Mouse (Mus musculus) thymus, adult 2 months (tissue): ENCODE results near the gene Ush2a. TPM values are rescaled to one million over a fixed set of nuclear protein-coding genes. Genes with fewer than 3 reads are reported as not detected.

Source experiments
- DNase-seq: peaks from one replicate; pipeline ENCODE4 v3.0.0; 2021
- H3K27ac ChIP-seq: fragments of 200-500 bp; 2 replicates; pipeline ENCODE4 v1.5.1; 2012; ENCODE audit warnings: low read length, control low read depth; ENCODE audit not compliant: control insufficient read depth, insufficient read depth
- H3K27me3 ChIP-seq: fragments of 200-500 bp; 2 replicates; pipeline ENCODE4 v1.6.1; 2012; ENCODE audit warnings: mild to moderate bottlenecking, low read length, moderate library complexity, mixed read lengths; ENCODE audit not compliant: control insufficient read depth, insufficient read depth
- H3K36me3 ChIP-seq: fragments of 200-500 bp; 2 replicates; pipeline ENCODE4 v1.6.1; 2012; ENCODE audit warnings: mild to moderate bottlenecking, low read length, moderate library complexity; ENCODE audit not compliant: control insufficient read depth, insufficient read depth
- H3K4me1 ChIP-seq: fragments of 200-500 bp; replicated peaks from 2 replicates; pipeline ENCODE4 v1.6.1; 2012; ENCODE audit warnings: low read length; ENCODE audit not compliant: control insufficient read depth, insufficient read depth
- H3K4me3 ChIP-seq: fragments of 200-500 bp; 2 replicates; pipeline ENCODE4 v1.5.1; 2012; ENCODE audit warnings: mild to moderate bottlenecking, low read length, control low read depth, moderate library complexity; ENCODE audit not compliant: control insufficient read depth, insufficient read depth
- CTCF ChIP-seq: fragments of 200-500 bp; IDR thresholded peaks from 2 replicates; pipeline ENCODE4 v1.5.1; 2012; ENCODE audit warnings: mild to moderate bottlenecking, control low read depth, low read length, moderate library complexity, borderline replicate concordance; ENCODE audit not compliant: control insufficient read depth, poor library complexity, insufficient read depth; ENCODE audit errors: extremely low read depth
- POLR2A ChIP-seq: fragments of 200-500 bp; IDR thresholded peaks from 2 replicates; pipeline ENCODE4 v1.6.1; 2012; ENCODE audit warnings: mild to moderate bottlenecking, low read length, control low read depth, moderate library complexity; ENCODE audit not compliant: control insufficient read depth, poor library complexity, insufficient read depth; ENCODE audit errors: extremely low read depth
- WGBS: fragments of 180-500 bp; shearing (Covaris S2); methylation state at CpG from one replicate; pipeline ENCODE4 v1.1.7; 2018; 5-methylcytosine and 5-hydroxymethylcytosine counted together
- polyA plus RNA-seq: library from polyadenylated mRNA; depleted of rRNA; stranded (reverse); fragments of >200 nt; gene quantifications from 2 replicates; pipeline ENCODE4 v1.2.3, GENCODE M21; 2012

Gene Ush2a
- polyA plus RNA-seq, 1 experiment, result 0.05 TPM

DNA sequence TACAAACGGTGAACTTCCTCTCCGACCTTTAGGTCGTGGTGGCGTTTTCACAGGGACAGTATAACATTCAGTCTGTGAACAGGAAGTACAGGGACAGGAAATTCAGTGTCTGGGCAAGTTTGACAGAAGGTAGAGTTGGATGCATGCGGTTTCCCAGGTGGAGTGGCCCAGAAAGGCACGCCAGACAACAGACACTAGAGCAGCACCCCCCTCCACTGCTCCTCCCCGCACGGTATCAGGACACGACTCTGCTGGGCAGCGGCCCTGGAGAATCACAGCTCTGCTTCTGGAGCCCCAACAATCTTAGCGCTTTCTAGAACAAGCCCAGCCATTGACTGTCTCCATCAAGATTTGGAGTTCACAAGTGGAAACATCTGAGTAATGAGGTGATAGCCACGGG, 406.7 kb downstream of the Ush2a start:
- H3K36me3 ChIP-seq, result no peaks in the 10 kb centered on the region
- no peak for DNase-seq
- WGBS, result 23% methylated on average over 12 of the region's 12 CpGs
- H3K4me3 ChIP-seq, result no peak overlapping the region
- H3K4me1 ChIP-seq, result no peaks in the 10 kb centered on the region
- H3K27ac ChIP-seq, result no peak overlapping the region
- no peaks in the 10 kb centered on the region for H3K27me3 ChIP-seq
- TF ChIP-seq CTCF, result no peak
- TF ChIP-seq POLR2A, result no peak

DNA sequence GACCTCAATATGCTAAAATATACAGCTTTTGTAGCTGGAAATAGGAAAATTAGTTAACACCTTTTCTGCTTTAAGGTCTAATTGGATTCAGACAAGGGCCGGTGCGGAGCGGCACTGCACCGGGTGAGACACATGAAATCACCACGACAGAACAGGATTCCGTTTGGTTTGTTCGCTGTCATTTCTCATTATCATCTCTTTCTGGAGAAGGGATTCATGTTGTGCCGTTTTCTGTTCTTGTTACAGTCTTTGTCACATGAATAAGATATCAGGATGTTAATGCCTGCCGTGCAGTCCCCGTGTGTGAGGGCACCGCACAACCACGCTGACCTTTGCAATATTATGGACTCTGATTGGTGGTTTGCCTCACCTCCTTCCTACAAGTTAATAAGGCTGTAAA, 411.0 kb downstream of the Ush2a start:
- TF ChIP-seq POLR2A, result no peak
- TF ChIP-seq CTCF, result no peak

DNA sequence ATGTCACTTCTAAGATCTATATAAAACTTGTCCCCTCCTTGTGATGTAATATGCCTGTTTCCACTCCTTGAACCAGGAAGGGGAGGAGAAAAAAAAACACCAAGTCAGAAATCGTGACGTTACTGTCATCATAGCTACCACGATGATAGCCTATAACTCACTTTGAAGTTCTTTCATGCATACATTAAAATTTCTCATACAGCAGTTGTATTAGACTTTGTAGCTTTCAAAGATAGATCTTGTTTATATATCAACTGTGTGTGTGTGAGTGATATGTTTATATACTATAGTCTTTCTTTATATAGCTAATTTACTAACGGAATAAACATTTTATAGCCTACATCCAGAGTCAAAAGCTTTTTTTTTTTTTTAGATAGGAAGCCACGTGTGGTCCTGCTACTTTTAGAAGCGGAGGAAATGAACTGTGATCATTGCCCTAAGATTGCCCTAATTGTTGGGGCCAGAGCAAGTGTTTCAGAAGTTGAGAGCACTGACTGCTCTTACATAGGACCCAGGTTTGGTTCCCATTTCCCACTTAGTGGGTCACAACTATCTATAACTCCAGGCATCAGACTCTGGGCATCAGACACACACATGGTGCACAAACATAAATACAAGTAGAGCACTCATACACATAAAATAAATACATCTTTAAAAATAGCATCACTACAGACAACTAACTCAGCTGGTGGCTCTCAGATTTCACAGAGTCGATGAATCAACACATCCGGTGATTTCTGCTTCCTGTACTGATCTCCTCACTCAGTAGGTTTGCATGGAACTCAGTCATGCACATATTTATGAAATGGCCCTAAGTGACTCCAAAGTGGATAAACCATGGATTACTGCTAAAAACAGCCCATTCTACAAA, 413.1 kb downstream of the Ush2a start:
- Histone ChIP-seq H3K4me3 (no peak overlapping the region), H3K4me1 (no peaks in the 10 kb centered on the region), H3K27me3 (no peaks in the 10 kb centered on the region), H3K36me3 (no peaks in the 10 kb centered on the region), H3K27ac (no peak overlapping the region)
- TF ChIP-seq CTCF (no peak), POLR2A (no peak)
- no peak for DNase-seq
- WGBS, result 75% methylated on average over 8 of the region's 8 CpGs

More for the DNA sequence above, 411.0 kb downstream of the Ush2a start:
- H3K36me3 ChIP-seq, result no peaks in the 10 kb centered on the region
- WGBS, result 95% methylated on average over 12 of the region's 12 CpGs
- H3K4me1 ChIP-seq, result no peaks in the 10 kb centered on the region
- no peak overlapping the region for H3K4me3 ChIP-seq
- H3K27me3 ChIP-seq, result no peaks in the 10 kb centered on the region
- no peak overlapping the region for H3K27ac ChIP-seq
- no peak for DNase-seq

DNA sequence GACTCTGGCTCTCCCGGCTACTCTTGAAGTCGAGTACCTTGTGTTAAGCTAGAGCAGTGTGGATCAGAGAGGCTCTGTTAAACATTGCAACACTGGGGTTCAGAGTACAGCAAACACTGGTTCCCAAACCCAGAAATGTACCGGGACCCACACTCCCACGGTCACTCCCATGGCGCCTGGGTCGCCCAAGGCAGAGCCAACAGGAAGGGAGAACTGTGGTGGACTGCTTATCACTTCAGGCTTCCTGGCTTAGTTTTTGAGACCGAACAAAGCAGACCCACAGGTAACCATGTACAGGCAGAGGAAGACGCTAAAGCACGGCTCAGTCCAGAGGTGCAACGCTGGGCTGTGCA, 413.7 kb downstream of the Ush2a start:
- WGBS, result 81% methylated on average over 10 of the region's 10 CpGs
- no peak for TF ChIP-seq POLR2A
- no peak for TF ChIP-seq CTCF
- no peak for DNase-seq
- Histone ChIP-seq H3K27me3 (no peaks in the 10 kb centered on the region), H3K4me3 (no peak overlapping the region), H3K36me3 (no peaks in the 10 kb centered on the region), H3K4me1 (no peaks in the 10 kb centered on the region), H3K27ac (no peak overlapping the region)

DNA sequence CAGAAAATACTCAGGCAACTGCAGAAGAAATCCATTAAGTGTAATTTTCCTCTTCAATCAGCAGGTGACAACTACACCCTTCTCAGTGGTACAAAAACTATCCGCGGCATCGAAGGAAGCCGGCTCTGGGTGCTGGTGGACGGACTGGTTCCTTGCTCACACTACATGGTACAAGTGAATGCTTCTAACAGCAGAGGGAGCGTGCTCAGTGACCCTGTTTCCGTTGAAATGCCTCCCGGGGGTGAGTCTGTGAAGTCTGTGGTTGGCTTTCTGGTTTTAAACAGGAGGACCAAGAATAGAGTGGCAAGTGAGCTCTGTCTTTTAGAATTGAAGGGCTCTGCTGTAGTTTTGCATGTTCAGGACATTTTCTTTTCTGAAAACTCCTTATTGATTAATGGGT, 416.4 kb downstream of the Ush2a start:
- H3K27me3 ChIP-seq, result no peaks in the 10 kb centered on the region
- H3K4me1 ChIP-seq, result no peaks in the 10 kb centered on the region
- no peak overlapping the region for H3K4me3 ChIP-seq
- H3K27ac ChIP-seq, result no peak overlapping the region
- TF ChIP-seq POLR2A (no peak), CTCF (no peak)
- no peak for DNase-seq
- H3K36me3 ChIP-seq, result no peaks in the 10 kb centered on the region
- WGBS, result 23% methylated on average over 8 of the region's 8 CpGs

DNA sequence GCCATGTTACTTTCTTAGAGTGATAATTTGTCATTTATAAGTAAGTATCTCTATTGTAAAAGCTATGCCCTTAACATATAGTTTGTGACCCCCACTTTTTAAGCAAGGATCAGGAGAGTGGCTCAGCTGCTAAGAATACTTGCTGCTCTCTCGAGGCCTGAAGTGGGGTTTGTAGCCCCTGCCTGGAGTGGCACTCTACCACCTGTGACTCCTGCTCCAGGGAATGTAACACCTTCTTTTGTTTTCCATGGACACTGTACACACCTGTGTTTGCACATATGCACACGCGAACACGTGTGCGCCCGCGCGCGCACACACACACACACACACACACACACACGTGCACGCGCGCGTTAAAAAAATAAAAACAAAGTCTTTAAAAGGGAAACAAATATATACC, 424.5 kb downstream of the Ush2a start:
- Histone ChIP-seq H3K4me1 (no peaks in the 10 kb centered on the region), H3K36me3 (no peaks in the 10 kb centered on the region), H3K27me3 (no peaks in the 10 kb centered on the region), H3K4me3 (no peak overlapping the region), H3K27ac (no peak overlapping the region)
- WGBS, result 97% methylated on average over 14 of the region's 14 CpGs
- no peak for DNase-seq
- TF ChIP-seq POLR2A (no peak), CTCF (no peak)

DNA sequence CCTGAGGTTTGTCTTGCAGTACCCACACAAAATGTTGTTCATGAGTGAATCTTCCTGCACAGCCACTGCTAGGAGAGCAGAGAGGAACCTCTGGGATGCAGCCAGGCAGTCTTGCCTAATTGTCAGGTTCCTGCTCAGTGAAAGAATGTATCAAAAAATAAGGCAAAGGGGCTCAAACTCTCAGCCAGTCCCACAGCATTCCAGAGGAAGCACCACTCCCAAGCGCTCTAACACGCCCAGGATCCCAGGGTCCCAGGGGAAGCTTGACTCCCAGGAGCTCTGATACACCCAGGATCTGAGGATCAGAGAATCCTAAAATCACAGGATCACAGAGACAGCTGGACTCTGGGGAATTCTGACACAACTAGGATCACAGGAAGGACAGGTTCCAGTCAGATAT, 434.5 kb downstream of the Ush2a start:
- Histone ChIP-seq H3K27ac (no peak overlapping the region), H3K27me3 (no peaks in the 10 kb centered on the region), H3K4me1 (no peaks in the 10 kb centered on the region), H3K4me3 (no peak overlapping the region), H3K36me3 (no peaks in the 10 kb centered on the region)
- 100% methylated on average over 2 of the region's 2 CpGs for WGBS
- TF ChIP-seq CTCF, result no peak
- TF ChIP-seq POLR2A, result no peak
- DNase-seq, result no peak
